Mouse (Mus musculus) hindbrain, embryonic 13.5 days (tissue): ENCODE data around the gene Eepd1. TPM values are rescaled to one million over a fixed set of nuclear protein-coding genes. Genes with fewer than 3 reads are reported as not detected.

Experiments used
- ATAC-seq: fragments of 200-750 bp; cut with Nextera tagmentation; 2 replicates; pipeline ENCODE4 v1.8.0; 2017; ENCODE audit warnings: moderate TSS enrichment; ENCODE audit not compliant: low FRiP score
- H3K27ac ChIP-seq: fragments of 300-500 bp; sonication (generic); 2 replicates; pipeline ENCODE4 v1.5.1; 2015; ENCODE audit warnings: inconsistent platforms, mild to moderate bottlenecking, moderate library complexity
- H3K27me3 ChIP-seq: fragments of 300-500 bp; sonication (generic); 2 replicates; pipeline ENCODE4 v1.6.1; 2015; ENCODE audit warnings: mild to moderate bottlenecking, inconsistent platforms
- H3K36me3 ChIP-seq: fragments of 300-500 bp; sonication (generic); 2 replicates; pipeline ENCODE4 v1.6.1; 2015; ENCODE audit warnings: mild to moderate bottlenecking, inconsistent platforms
- H3K4me1 ChIP-seq: fragments of 300-500 bp; sonication (generic); replicated peaks from 2 replicates; pipeline ENCODE4 v1.6.1; 2015; ENCODE audit warnings: inconsistent platforms
- H3K4me2 ChIP-seq: fragments of 300-500 bp; sonication (generic); 2 replicates; pipeline ENCODE4 v1.6.1; 2015; ENCODE audit warnings: inconsistent platforms, mild to moderate bottlenecking, moderate library complexity
- H3K4me3 ChIP-seq: fragments of 300-500 bp; sonication (generic); 2 replicates; pipeline ENCODE4 v1.5.1; 2015; ENCODE audit warnings: mild to moderate bottlenecking, inconsistent platforms
- H3K9ac ChIP-seq: fragments of 300-500 bp; sonication (generic); 2 replicates; pipeline ENCODE4 v1.6.1; 2015; ENCODE audit warnings: mild to moderate bottlenecking, inconsistent platforms
- H3K9me3 ChIP-seq: fragments of 300-500 bp; sonication (generic); 2 replicates; pipeline ENCODE4 v1.6.1; 2016; ENCODE audit warnings: inconsistent platforms
- WGBS: fragments of 180-500 bp; shearing (Covaris S2); methylation state at CpG from one replicate; pipeline ENCODE4 v1.1.7; 2015; 5-methylcytosine and 5-hydroxymethylcytosine counted together
- polyA plus RNA-seq: library from polyadenylated mRNA; unstranded; fragments of >200 nt; fragmentation: Nextera tagmentation; extraction: Ambion mirVana; gene quantifications from 2 replicates; pipeline ENCODE4 v1.2.1, GENCODE M21; 2015

Eepd1 gene
- polyA plus RNA-seq, 1 experiment from 2014 or later = 8.0 TPM

DNA sequence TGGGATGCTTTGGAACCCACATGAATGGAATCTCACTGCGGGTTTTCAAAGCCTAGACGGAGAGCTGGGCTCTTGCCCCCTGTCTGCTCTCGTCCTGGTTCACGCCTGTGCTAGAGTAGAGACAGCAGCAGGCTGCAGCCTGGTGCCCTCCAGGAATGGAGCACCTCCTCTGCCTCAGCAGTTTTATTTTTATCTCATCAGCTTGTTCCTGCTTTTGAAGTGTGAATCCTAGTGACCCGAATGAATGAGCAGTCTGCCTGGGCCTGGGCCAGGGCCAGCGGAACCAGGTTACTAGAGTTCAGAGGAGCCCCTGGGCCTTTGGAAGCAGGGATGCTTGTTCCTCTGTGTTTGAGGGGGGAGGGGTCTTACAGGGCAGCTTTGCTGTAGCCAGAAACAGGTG, 37.8 kb downstream of the Eepd1 start:
- Histone ChIP-seq H3K36me3 (no peaks in the 10 kb centered on the region), H3K27me3 (no peaks in the 10 kb centered on the region), H3K9me3 (no peaks in the 10 kb centered on the region), H3K4me1 (peaks cover 10% of the 10 kb centered on the region; the same call in 1 of the 2 replicates), H3K4me2 (no peak overlapping the region), H3K4me3 (no peak overlapping the region), H3K9ac (no peak overlapping the region), H3K27ac (no peak overlapping the region)
- WGBS = 51% methylated on average over 6 of the region's 6 CpGs
- ATAC-seq = 0 out of 2 replicates have a peak, but pooled peaks have one; percentile 43

GRCm38 (mm10) chr9:25520826-25521225, 39.5 kb downstream of the Eepd1 start:
- no peak overlapping the region for H3K27ac ChIP-seq
- H3K4me3 ChIP-seq = no peak overlapping the region
- 94% methylated on average over 7 of the region's 7 CpGs for WGBS
- H3K4me2 ChIP-seq = no peak overlapping the region
- no peak for ATAC-seq
- H3K27me3 ChIP-seq = no peaks in the 10 kb centered on the region
- no peaks in the 10 kb centered on the region for H3K9me3 ChIP-seq
- no peaks in the 10 kb centered on the region for H3K36me3 ChIP-seq
- peaks cover 10% of the 10 kb centered on the region; the same call in 1 of the 2 replicates for H3K4me1 ChIP-seq
- no peak overlapping the region for H3K9ac ChIP-seq

GRCm38 (mm10) chr9:25521825-25522224, 40.5 kb downstream of the Eepd1 start:
- no peaks in the 10 kb centered on the region for H3K27me3 ChIP-seq
- H3K27ac ChIP-seq = no peak overlapping the region
- no peak for ATAC-seq
- H3K9me3 ChIP-seq = no peaks in the 10 kb centered on the region
- 97% methylated on average over 2 of the region's 2 CpGs for WGBS
- H3K4me2 ChIP-seq = no peak overlapping the region
- H3K9ac ChIP-seq = no peak overlapping the region
- no peak overlapping the region for H3K4me3 ChIP-seq
- H3K36me3 ChIP-seq = no peaks in the 10 kb centered on the region
- H3K4me1 ChIP-seq = peaks cover 14% of the 10 kb centered on the region; the same call in 1 of the 2 replicates

DNA sequence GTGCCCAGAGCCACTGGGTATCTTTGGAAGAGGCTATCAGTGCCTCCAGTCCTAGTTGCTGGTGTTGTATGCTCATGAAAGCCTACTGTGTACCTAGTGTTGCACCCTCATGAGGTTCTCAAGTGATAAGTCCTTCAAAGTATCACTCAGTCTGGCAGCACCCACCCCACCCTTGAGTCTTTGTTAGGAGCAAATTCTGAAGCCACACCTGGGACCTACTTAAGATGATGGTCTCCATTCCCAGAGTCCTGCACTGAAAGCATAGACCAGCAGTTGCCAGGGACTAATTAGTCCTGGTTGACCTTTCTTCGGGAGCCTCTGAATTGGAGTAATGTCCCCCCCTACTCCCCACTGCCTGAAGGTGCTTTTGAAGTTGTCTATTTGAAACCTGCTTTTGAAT, 45.2 kb downstream of the Eepd1 start:
- Histone ChIP-seq H3K4me2 (no peak overlapping the region), H3K27me3 (no peaks in the 10 kb centered on the region), H3K4me3 (no peak overlapping the region), H3K9me3 (no peaks in the 10 kb centered on the region), H3K36me3 (no peaks in the 10 kb centered on the region), H3K9ac (no peak overlapping the region), H3K4me1 (peaks cover 13% of the 10 kb centered on the region; the same call in 1 of the 2 replicates), H3K27ac (no peak overlapping the region)
- 76% methylated on average over 1 of the region's 1 CpGs for WGBS
- ATAC-seq = no peak

- H3K27me3 ChIP-seq = no peaks in the 10 kb centered on the region
- peaks cover 13% of the 10 kb centered on the region; the same call in 1 of the 2 replicates for H3K4me1 ChIP-seq
- no peaks in the 10 kb centered on the region for H3K9me3 ChIP-seq
- ATAC-seq = no peak
- no peak overlapping the region for H3K9ac ChIP-seq
- no peak overlapping the region for H3K4me2 ChIP-seq
- H3K27ac ChIP-seq = no peak overlapping the region
- no peaks in the 10 kb centered on the region for H3K36me3 ChIP-seq
- no peak overlapping the region for H3K4me3 ChIP-seq
Observed at GRCm38 (mm10) chr9:25526927-25527337, 45.6 kb downstream of the Eepd1 start.

DNA sequence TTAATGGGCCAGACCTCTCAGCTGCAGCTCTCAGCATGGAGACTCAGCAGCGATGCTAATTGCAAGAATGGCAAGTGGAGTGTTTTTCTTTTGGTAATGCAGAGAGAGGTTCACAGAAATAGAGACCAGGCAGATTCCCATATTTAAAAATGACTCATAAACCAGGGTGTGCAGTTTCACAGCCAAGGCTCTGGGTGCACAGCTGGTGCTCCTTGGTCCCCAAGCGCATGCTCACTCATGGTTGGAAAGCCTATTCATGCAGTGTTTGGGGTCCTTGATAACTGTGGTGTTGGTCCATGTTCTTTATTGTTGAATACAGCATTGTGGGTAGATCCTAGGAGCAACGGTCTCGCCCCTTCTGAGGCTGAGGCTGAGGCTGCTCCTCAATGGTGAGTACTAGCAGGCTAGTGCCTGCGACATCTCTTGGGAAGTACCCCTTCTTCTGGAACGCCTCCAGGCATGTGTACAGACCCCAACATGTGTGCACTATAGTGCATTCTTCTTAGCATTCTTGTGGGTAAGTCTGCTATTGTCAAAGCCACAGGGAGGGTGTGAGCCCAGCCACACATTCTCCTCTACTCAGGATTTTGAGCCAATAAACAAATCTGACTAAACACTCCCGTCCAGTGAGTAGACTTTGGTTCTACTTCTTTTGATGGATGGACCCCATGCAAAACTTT, 46.2 kb downstream of the Eepd1 start:
- Histone ChIP-seq H3K27me3 (no peaks in the 10 kb centered on the region), H3K27ac (no peak overlapping the region), H3K36me3 (no peaks in the 10 kb centered on the region), H3K4me3 (no peak overlapping the region), H3K9ac (no peak overlapping the region), H3K4me1 (peaks cover 13% of the 10 kb centered on the region; the same call in 1 of the 2 replicates), H3K9me3 (no peaks in the 10 kb centered on the region), H3K4me2 (no peak overlapping the region)
- WGBS = 71% methylated on average over 7 of the region's 7 CpGs
- no peak for ATAC-seq

- ATAC-seq = no peak
- H3K9me3 ChIP-seq = no peaks in the 10 kb centered on the region
Observed at GRCm38 (mm10) chr9:25531627-25532026, 50.3 kb downstream of the Eepd1 start.

DNA sequence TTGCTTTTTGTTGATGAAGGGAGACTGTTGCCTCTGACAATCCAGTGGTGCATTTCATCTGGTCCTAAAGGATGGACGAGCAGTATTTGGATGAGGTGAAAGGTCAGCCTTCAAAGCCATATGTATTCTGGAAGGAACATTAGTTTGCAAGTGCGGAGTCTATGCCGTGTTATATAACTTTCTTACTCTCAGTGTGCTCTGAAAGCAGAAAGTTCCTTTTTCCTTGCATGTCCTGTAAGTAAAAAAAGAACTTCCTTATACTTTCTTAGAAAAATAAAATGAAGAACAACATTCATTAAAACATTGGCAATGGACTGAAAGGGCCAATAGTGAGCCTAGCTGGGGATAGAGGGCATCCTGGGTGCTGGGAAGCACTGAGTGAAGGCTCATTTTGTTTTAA, 50.8 kb downstream of the Eepd1 start:
- Histone ChIP-seq H3K4me3 (no peak overlapping the region), H3K27me3 (no peaks in the 10 kb centered on the region), H3K4me1 (peaks cover 7% of the 10 kb centered on the region; the same call in 1 of the 2 replicates), H3K4me2 (no peak overlapping the region), H3K36me3 (no peaks in the 10 kb centered on the region), H3K27ac (no peak overlapping the region), H3K9ac (no peak overlapping the region), H3K9me3 (no peaks in the 10 kb centered on the region)
- 63% methylated on average over 3 of the region's 3 CpGs for WGBS
- no peak for ATAC-seq

More at GRCm38 (mm10) chr9:25531627-25532026, 50.3 kb downstream of the Eepd1 start:
- peaks cover 12% of the 10 kb centered on the region; the same call in 1 of the 2 replicates for H3K4me1 ChIP-seq
- no peaks in the 10 kb centered on the region for H3K27me3 ChIP-seq
- no peak overlapping the region for H3K9ac ChIP-seq
- no peaks in the 10 kb centered on the region for H3K36me3 ChIP-seq
- H3K27ac ChIP-seq = no peak overlapping the region
- no peak overlapping the region for H3K4me2 ChIP-seq
- no peak overlapping the region for H3K4me3 ChIP-seq
- WGBS = 63% methylated on average over 1 of the region's 1 CpGs

- Histone ChIP-seq H3K27me3 (no peaks in the 10 kb centered on the region), H3K4me2 (no peak overlapping the region), H3K36me3 (no peaks in the 10 kb centered on the region), H3K27ac (no peak overlapping the region), H3K4me3 (no peak overlapping the region), H3K4me1 (no peaks in the 10 kb centered on the region), H3K9me3 (no peaks in the 10 kb centered on the region), H3K9ac (no peak overlapping the region)
- whole genome bisulfite sequencing = 85% methylated on average over 3 of the region's 3 CpGs
- ATAC-seq = no peak
Observed at GRCm38 (mm10) chr9:25535487-25535886, 54.1 kb downstream of the Eepd1 start.

DNA sequence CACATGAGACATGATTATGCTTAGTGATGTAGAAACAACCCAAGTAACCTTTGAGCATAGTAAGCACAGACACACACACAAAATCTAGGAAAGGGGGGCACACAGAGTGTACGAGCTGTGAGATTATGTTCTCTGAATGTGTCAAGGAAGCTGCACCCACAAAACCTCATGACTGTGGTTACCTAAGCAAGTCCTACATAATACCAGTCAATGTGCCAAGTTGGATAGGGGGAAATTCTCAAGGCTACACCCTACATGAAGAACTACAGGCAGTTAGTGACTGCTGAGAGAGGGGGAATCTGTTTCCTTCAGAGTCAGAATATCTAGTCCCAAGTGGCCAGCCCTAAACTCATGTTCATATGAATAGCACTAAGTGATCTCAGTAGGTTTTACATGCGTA, 58.1 kb downstream of the Eepd1 start:
- ATAC-seq = no peak
- no peak overlapping the region for H3K9ac ChIP-seq
- 87% methylated on average over 2 of the region's 2 CpGs for WGBS
- H3K36me3 ChIP-seq = no peaks in the 10 kb centered on the region
- H3K9me3 ChIP-seq = no peaks in the 10 kb centered on the region
- no peak overlapping the region for H3K4me2 ChIP-seq
- H3K27me3 ChIP-seq = no peaks in the 10 kb centered on the region
- H3K4me3 ChIP-seq = no peak overlapping the region
- no peaks in the 10 kb centered on the region for H3K4me1 ChIP-seq
- no peak overlapping the region for H3K27ac ChIP-seq

DNA sequence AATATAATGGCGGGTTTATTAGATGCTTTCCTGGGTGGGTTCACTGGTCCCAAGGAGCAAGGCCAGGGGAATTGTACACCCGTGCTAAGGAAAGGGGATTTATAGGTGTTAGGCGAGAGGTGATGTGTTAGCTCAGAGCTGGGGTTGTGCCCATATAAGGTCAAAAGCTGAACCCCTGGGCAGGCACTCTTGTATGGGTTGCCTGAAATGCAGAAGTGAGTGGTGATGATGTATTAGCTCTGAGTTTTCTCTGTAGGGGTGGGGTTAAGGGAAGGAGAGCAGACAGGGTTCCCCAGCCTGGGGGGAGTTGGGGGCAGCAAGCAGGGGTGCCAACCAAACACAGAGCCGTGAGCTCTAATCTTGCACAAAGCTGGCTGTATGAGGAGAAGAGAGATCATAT, 60.0 kb downstream of the Eepd1 start:
- no peaks in the 10 kb centered on the region for H3K27me3 ChIP-seq
- H3K36me3 ChIP-seq = no peaks in the 10 kb centered on the region
- no peak for ATAC-seq
- no peak overlapping the region for H3K4me3 ChIP-seq
- no peaks in the 10 kb centered on the region for H3K9me3 ChIP-seq
- H3K9ac ChIP-seq = no peak overlapping the region
- H3K4me1 ChIP-seq = no peaks in the 10 kb centered on the region
- H3K4me2 ChIP-seq = no peak overlapping the region
- H3K27ac ChIP-seq = no peak overlapping the region
- 88% methylated on average over 4 of the region's 4 CpGs for WGBS

DNA sequence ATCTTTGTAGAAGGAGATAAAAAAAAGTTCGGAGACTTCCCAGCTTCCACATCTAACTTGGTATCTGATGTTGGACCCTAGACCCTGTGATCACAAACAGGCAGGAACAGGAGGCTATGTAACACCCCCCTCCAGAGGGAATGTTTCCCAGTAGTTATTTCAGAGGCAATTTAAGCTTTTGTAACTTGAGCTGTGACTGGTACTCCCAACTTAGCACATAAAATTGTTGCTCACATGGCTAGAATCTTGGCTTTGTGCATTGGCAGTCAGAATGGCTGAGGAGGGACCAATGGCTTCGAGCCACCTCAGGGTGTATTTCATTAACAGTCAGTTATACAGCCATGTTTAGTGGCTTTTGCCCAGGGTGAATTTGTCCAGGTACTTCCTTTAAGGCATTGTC, 63.9 kb downstream of the Eepd1 start:
- Histone ChIP-seq H3K9me3 (no peaks in the 10 kb centered on the region), H3K4me2 (no peak overlapping the region), H3K4me3 (no peak overlapping the region), H3K9ac (no peak overlapping the region), H3K27me3 (no peaks in the 10 kb centered on the region), H3K36me3 (no peaks in the 10 kb centered on the region), H3K4me1 (no peaks in the 10 kb centered on the region), H3K27ac (no peak overlapping the region)
- no peak for ATAC-seq
- 89% methylated on average over 2 of the region's 2 CpGs for WGBS
